Mouse (Mus musculus): Measurements from ENCODE around the gene Nr4a3. TPM values are rescaled to one million over a fixed set of nuclear protein-coding genes. Genes with fewer than 3 reads are reported as not detected.

Nr4a3 gene
- 1 to 10 TPM; 1.5 to 1.6 TPM for total RNA-seq (2021)
- long read RNA-seq, experiment 1, result 0 reads
- long read RNA-seq, experiment 2, result 0 reads

DNA sequence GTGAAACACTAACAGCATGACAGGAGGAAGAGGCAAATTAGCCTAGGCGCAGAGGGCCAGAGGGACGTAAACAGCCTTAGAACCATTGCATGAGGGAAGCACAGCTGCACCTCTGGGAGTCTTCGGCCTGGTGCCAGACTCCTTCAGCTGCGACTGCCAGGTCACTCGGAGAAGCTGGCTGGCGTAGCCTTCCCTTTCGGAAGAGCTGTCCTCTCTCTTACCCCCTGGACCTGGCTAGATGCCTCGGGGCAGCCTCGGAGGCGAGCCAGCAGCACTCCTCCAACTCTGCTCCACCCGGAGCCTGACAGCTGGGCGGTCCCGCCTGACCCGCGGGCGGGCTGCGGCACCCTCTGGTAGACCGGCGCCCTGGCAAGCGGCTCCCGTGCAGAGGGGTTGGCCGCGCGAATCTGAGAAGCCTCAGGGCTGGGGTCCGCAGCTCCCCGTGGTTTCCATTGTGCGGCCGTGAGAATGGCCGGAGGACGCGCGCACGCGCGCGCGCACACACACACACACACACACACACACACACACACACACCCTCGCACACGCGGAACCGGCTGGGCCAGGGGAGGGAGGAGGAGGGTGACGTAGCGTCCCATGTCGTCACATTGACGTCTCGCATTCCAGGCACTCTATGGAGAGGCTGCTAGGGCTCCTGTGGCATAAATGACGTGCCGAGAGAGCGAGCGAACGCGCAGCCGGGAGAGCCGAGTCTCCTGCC, at the start of gene Nr4a3:
Nr4a3 (plus strand) TSS at position 663 of the 721 bp plus-strand sequence.
- peak; percentile 70 to 86 for DNase-seq (ENCODE audit: low spot score in 2 of 2)

DNA sequence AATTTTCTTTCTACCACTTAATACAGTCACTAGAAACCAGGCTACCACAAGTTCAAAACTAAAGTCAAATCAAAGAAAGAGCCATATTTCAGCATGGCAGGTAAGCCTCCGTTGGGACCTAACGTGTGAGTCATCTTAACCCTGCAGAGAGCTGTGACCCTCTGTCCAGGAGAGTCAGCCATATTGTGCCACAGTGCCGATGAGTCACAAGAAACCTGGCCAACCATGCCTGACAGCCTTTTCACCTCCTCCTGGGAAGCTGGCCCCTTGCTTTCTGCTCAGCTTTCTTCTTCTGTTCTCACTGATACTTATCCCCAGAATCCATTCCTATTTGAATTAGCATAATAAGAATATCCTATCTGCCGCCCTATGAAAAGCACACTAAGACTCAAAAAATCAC, 42.0 kb upstream of the Nr4a3 start:
- no peak for DNase-seq (ENCODE audit: low spot score in 2 of 2)

DNA sequence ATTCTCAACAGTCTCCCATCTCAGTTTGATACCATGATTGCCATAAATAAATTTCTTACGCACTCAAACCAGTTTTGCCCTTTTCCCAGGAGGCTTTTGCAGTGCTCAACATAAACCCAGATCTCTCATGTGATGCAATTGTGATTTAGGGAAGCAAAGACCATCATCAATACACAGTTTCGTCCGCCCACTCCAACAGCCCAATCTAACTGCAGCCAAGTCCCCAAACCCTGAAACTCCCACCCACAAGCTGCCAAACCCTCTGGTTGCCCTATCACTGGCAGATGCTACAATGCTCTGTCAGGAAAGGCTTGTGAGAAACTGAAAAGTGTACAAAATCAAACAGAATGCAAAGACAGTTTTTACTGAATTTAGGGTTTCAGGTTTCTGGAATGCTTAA, 41.5 kb upstream of the Nr4a3 start:
- DNase-seq (ENCODE audit: low spot score in 2 of 2), result no peak

DNA sequence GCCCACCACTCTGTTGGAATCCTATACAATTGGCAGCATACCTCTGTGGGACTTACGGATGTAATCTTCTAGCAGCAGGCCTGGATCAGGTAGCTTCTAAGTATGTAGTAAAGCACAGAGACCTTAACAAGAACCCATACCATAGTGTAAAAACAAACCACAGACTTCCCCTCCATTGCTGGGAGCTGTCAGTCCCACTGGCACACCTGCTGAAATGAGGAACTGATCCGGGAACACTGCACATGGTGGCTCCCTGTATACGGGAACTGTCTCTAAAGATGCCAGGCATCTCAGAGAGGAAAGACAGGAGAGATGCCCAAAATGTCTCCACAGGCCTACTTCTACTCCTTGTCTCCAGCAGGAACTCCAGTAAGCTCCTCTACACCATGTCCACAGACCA, 38.6 kb upstream of the Nr4a3 start:
- no peak for DNase-seq (ENCODE audit: low spot score in 2 of 2)

DNA sequence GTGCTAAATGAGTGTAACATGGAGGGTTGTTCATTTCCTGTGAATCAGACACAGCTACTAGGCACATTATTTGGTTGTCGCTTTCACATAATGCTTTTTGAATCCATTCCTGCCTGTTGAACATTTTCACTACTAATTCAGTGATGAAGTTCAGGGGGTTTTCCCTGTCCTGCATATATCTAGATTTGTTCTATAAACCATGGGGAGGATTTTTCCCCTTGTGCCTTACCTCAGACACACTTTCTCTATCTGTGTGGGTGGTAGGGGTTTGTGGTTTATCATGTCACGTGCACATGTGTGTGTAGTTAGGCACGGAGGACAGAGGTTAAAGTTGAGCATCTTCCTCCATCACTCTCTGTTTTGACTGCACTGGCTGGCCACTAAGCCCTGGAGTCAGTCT, 32.7 kb upstream of the Nr4a3 start:
- no peak for DNase-seq (ENCODE audit: low spot score in 2 of 2)

DNA sequence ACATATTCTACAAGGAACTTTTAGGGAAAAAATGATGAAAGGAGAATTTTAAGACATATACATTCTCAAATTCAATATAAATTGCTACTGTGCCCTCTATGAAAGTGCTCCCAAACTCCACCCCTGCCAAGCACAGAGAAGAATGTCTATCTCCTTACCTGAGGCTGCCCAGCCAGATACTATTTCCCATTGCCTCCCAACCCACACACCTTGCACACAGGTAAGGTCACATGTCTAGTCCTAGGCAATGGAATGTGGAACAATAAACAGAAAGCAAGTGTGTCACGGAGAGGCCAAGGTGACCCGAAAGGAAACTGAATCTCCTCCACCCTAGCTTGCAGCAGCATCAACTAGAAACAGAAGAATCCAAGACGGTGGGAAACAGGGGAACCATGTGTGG, 22.0 kb upstream of the Nr4a3 start:
- DNase-seq (ENCODE audit: low spot score in 2 of 2), result no peak

DNA sequence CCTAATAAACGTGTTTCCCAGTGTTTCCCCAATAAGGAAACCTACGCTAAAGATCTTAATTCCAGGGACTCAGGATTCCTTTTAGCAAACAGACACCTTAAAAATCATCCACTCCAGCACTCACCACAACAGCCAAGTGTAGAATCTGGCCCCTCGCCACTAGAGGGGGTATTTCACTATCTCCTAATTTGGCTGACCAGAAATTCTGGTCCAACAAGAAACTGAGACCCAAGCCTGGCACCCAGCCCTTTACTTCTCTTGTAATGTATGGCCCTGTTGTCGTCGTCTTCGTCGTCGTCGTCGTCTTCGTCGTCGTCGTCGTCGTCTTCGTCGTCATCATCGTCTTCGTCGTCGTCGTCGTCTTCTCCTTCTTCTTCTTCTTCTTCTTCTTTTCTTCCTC, 15.3 kb upstream of the Nr4a3 start:
- DNase-seq (ENCODE audit: low spot score in 2 of 2), result no peak

DNA sequence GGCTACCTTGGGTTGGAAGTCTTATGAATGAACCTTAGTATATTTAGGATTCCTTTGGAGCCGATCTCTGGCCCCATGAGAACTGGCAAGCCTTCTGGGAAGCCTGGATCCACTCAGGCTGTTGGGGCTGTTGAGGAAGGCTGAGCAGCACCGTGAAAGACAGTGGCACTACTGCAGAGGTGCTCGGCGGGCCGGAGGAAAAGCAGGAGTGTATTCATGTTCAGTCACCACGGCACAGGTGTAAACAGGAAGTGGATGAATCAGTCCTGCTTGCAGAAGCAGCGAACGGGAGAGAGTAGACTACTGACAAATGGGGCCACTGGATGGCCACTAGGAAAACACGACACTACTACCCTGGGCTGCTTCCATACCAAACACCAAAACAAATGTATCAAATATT, 10.7 kb upstream of the Nr4a3 start:
- DNase-seq (ENCODE audit: low spot score in 2 of 2), result no peak

DNA sequence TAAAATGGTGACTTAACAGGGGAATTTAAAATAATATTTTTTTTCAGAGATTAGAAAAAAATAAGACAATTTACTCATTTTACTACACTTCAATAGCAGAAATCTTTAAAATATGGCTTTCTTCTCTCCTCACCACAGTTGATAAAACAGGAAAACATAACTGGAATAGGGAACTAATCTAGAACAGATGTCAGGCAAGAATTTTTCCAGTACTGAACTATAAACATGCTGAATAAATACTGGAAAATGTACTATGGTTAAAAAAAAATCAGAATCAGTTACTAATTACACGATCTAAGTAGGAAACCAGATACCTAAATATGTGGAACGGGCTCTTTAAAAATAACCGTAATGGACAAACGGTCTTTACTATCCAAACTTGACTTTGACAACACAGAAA, 7.3 kb upstream of the Nr4a3 start:
- DNase-seq (ENCODE audit: low spot score in 2 of 2), result no peak

DNA sequence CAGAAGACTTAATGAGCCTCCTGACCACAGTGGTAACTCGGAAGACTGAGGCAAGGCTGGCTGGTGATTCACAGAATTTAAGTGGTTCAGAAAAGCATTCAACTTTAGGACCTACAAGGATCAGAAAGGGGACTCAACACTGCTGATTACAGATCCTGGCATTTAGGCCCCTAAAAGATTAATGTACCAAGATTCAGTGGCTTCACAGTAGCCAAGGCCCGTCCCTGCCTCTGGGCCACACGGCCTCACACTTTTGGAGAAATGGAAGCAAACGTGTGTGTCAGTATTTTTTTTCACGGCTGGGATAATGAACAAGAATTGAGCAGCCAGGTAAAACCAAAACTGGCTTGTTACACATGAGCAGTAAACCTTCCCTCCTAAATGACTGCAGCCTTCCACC, 6.1 kb upstream of the Nr4a3 start:
- no peak for DNase-seq (ENCODE audit: low spot score in 2 of 2)

DNA sequence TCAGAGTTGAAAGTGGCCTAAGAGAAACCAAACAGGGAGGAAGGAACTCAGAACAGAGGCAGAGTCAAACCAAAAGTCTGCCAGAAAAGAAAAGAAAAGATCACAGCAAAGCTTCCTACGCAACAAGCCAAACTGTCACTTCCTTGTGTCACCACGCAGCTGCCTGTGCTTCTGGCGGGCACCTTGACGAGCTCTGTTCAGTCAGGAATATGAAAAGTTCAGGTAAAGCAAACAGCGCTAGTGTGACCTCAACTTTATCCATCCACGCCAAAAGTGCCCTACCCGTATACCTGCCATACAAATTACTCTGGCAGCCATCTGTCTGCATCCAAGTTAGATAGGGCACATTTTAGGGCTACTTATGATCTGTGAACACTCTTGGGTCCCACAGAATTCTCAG, 5.2 kb upstream of the Nr4a3 start:
- DNase-seq (ENCODE audit: low spot score in 2 of 2), result no peak

DNA sequence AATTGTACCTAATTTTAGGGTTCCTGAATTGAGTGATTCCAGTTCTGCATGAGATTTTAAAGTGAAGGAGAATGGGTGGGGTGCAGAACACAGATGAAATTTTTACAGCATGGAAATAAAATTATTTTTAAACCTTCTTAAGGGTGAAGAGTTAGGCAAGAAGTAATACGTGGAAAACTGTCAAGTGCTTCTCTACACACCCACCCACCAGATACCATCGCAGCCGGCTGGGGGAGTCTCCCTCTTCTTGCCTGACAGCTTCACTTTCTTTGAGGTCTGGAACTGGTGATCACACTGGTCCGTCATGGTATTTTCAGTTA, 2.5 kb upstream of the Nr4a3 start:
- no peak for DNase-seq (ENCODE audit: low spot score in 2 of 2)

DNA sequence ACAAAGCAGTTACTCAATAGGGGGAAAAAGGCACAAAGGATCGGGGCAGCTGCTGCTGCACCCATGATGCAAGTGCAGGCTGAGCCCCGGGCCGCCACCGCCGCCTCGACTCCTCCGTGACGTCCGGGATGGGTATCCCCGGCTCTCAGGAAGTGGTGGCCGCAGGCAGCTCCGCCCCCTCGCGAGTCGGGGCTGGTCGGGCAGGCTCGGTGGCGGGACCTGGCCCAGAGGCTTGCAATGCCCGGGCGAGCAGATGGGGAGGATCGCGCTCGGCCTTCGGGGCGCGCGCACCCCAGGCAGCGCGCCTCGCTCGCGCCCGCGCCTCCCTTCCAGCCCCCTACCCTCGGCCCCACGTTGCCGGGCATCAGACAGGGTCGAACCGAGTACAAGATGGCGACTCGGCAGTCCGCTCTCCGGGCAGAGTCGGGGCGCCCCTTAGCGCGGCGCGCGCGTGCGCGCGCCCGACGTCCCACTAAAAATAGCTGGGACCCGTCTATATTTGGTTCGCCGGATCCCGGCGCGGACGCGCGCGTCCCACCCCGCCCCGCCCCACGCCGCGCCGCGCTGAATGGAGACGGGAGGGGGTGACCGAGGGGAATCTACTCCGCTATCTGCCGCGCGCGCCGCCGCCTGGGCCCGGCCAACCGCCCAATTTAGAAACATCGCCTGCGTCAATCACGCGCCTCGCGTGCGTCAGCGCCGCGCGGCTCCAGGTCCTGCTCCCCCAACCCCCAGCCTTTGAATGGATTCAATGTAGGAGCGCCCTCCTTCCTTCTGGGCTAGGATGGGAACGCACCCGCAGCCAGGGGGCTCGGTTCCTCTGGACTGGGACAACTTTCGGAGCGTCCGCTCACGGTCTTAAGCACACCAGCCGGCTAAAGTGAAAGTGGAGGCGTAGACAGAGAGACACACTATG, 1.9 kb upstream of the Nr4a3 start:
- peak; percentile 90 to 95 for DNase-seq (ENCODE audit: low spot score in 2 of 2)

DNA sequence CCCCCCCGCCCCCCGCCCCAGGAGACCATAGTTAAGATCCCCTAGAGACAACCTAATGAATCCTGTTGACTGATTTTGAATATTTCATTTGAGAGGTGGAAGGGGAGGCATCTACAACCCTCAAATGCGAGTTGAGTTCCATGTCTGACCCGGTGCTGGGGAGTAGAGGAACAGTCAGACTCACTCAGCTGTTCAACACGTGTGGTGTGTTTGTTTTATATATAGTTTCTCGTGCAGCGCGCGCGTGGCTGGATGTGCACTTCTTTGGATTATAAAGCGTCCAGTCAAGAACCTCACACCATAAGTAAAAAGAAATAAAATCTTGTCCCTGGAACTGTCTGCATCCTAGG, 837 bp upstream of the Nr4a3 start:
- no peak for DNase-seq (ENCODE audit: low spot score in 2 of 2)

DNA sequence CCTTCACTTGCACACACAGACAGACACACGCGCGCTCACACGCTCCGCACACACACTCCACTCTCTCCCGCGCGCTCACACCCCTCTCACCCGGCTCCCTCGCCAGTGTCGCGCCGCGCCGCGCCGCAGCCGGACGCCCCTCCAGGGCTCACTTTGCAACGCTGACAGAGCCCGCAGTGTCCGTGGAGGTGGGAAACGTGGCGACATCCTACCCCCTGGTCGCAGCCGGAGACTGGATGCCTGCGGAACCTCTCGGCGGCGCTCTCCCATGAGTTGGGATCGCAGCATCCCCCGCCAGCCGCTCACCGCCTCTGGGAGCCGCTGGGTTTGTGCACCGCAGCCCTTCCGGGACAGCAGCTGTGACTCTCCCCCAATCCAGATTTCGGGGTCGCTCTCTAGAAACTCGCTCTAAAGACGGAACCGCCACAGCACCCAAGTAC, 348 bp downstream of the Nr4a3 start:
- peak; percentile 27 to 43 for DNase-seq (ENCODE audit: low spot score in 2 of 2)

DNA sequence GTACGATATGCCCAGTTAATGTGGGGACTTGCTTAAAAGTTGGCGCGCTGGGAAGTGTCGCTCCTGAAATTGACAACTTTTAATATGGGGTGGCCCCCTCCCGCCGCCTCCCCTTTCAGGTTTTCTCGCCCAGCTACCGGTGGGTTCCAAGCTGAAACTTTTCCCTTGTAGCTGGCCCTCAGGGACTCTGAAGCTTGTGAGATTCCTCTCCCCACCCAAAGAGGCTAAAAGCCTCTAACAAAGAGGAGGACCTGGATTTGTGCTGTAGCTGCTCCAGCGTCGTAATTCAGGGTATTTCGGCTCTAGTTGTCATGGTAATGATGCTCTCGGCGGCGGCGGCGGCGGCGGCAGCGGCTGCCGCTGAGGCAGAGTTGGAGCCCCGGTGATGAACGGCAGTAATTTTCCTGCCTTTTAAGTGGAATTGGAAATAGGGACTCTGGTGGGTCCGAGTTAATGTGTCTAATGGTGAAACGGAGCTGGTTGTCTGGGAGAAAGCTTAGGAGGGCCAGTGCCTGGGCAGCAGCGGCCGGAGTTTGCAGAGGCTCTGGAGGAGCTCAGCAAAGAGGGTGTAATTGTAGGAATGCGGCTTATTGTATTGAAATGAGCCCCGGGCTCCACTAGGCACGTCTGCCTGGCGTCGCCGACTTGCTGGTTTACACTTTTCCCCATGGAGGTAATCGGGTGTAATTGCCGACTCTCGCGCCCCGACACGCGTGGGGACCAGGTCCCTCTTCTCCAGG, 938 bp downstream of the Nr4a3 start:
- DNase-seq (ENCODE audit: low spot score in 2 of 2), result peak in 1 of 2 experiments; percentile 34

DNA sequence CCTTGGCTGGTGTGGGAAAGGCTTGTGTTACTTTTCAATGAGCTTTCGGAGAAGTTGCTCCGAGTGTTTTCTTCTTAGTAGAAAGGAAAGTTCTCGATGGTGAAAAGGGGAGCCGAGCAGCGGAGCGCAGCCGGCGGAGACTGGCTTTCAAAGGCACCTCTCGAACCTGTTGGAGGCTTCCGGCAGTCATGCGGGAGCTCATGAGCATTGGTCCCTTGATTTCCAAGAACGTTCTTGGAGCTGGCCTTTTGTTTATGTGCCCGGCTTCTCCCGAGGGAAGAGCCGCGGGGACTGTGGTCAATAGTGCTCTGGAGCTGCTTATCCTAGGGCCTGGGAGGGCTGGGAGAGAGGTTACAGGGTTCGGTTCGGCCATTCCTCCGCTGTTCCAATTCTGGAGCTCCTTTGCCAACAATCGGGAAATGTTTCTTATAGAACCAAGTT, 1.5 kb downstream of the Nr4a3 start:
- no peak for DNase-seq (ENCODE audit: low spot score in 2 of 2)

DNA sequence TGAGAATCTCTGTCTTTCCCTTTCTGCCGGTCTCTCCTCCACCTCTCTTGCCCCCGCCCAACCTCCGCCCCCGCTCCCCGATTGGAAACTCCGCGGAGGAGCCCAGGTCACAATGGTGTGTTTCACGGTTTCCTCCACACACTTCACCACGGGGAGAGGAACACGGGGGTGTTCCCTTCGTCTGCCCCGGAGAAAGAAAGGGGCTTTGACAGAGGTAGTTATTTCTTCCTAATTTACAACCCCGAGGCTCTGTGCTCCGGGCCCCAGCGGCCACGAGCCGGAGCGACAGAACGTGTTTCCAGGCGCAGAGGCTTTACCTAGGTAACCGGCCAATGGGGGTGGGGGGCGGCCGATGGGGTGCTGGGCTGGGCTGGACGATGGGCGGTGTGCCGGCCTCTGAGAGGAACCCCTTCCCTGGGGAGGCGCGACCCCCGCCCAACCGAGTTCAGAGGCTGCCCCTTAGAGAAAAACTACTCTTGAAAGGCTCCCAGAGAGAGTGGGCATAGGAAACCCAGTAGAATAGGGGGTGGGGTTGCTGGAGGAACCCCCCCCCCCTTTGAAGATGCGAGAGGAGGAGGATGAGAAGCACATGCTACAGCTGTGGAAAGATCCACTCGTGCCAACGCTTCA, 2.3 kb downstream of the Nr4a3 start:
- DNase-seq (ENCODE audit: low spot score in 2 of 2), result no peak

DNA sequence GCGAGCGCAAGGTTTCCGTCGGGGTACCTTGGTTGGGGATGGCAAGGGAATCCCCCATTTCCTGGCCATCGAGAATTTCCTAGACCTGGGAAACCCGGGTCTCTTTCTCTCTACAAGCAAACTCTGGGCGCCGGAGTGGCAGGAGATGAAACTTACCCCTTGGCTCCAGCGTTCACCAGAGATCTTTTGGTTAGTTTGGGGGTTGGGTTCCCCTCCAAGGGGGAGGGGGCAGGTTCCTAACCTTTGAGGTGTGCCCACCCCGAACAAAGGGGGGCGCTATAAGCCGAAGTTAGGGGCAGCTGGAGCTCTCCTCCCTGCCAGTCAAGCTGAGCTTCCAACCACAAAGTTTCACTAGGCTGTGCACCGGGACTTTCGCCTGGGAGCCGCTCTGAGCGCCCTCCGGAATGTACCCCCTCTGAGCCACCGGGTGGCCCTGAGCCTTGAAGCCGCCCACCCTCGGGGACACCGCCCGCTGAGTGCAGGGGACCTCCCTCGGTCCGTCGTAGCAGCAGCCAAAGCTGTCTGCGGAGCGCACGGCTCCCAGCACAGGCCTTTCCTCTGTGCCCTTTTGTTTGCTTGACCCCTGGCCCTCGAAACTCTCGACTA, 2.9 kb downstream of the Nr4a3 start:
- DNase-seq (ENCODE audit: low spot score in 2 of 2), result peak in 1 of 2 experiments; percentile 20

DNA sequence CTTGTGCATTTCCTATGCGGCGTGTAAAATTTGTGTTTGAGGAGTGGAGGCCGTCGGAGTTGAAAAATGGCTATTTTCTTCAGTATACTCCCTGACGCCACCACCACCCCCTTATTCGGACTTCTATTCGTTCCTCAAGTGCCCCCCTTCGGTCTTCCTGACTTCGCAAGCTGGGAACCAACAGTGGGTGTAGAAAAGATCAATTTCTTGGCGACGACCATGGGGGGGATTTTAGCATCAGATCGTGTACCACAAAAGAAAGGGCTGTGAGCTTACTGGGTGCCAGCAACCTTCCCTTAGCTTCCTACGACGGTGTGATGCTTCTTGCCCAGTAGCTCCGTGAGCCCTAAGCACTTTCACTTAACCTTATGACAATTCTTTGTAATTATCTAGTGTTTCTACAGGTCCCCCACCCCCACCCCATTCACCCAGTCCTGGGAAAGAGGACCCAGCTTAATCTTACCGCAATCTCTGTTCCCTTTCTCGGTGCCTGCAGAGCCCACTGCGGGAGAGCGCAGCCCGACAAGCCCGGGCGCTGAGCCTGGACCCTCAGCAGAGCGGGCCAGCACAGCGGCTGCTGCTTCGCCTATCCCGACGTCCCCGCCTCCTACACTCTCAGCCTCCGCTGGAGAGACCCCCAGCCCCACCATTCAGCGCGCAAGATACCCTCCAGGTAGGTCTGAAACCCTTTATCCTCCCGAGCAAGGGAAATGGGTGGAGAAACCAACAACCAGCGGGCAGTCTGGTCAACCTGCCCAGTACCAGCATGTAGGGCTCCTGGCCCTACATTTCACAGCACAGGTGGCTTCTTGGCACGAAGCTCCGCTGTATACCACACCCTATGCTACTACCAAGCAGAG, 3.7 kb downstream of the Nr4a3 start:
- DNase-seq (ENCODE audit: low spot score in 2 of 2), result no peak

Data from gastrocnemius, postnatal 4 days (tissue).